Mouse (Mus musculus) lung, postnatal 0 days (tissue): ENCODE results near the gene Trir. TPM values are rescaled to one million over a fixed set of nuclear protein-coding genes. Genes with fewer than 3 reads are reported as not detected.

Experiments used
- ATAC-seq: fragments of 200-750 bp; cut with Nextera tagmentation; 2 replicates; pipeline ENCODE4 v1.8.0; 2017; ENCODE audit warnings: moderate library complexity
- DNase-seq: peaks from one replicate; pipeline ENCODE4 v3.0.0-alpha.2; 2016; ENCODE audit warnings: low spot score
- H3K27ac ChIP-seq: fragments of 300-500 bp; sonication (generic); 2 replicates; pipeline ENCODE4 v1.5.1; 2014; ENCODE audit warnings: antibody characterized with exemption, mild to moderate bottlenecking, low read length, mixed read lengths
- H3K27me3 ChIP-seq: fragments of 300-500 bp; sonication (generic); replicated peaks from 2 replicates; pipeline ENCODE4 v1.6.1; 2014; ENCODE audit warnings: low read length, mixed read lengths; ENCODE audit not compliant: insufficient read depth
- H3K36me3 ChIP-seq: fragments of 300-500 bp; sonication (generic); 2 replicates; pipeline ENCODE4 v1.6.1; 2014; ENCODE audit warnings: low read length, mixed read lengths; ENCODE audit not compliant: insufficient read depth
- H3K4me1 ChIP-seq: fragments of 300-500 bp; sonication (generic); 2 replicates; pipeline ENCODE4 v1.6.1; 2014; ENCODE audit warnings: antibody characterized with exemption, low read depth, low read length, mixed read lengths; ENCODE audit not compliant: insufficient read depth
- H3K4me2 ChIP-seq: fragments of 300-500 bp; sonication (generic); replicated peaks from 2 replicates; pipeline ENCODE4 v1.6.1; 2014; ENCODE audit warnings: low read depth, mild to moderate bottlenecking, low read length, moderate library complexity, mixed read lengths
- H3K4me3 ChIP-seq: fragments of 300-500 bp; sonication (generic); 2 replicates; pipeline ENCODE4 v1.5.1; 2014; ENCODE audit warnings: low read depth, low read length
- H3K9ac ChIP-seq: fragments of 300-500 bp; sonication (generic); replicated peaks from 2 replicates; pipeline ENCODE4 v1.6.1; 2014; ENCODE audit warnings: low read depth, mild to moderate bottlenecking
- H3K9me3 ChIP-seq: fragments of 300-500 bp; sonication (generic); 2 replicates; pipeline ENCODE4 v1.6.1; 2016; ENCODE audit warnings: low read length, mixed read lengths
- CTCF ChIP-seq: IDR thresholded peaks from 2 replicates; pipeline ENCODE4 v1.5.1; 2016; ENCODE audit warnings: antibody characterized with exemption, mild to moderate bottlenecking
- EP300 ChIP-seq: IDR thresholded peaks from 2 replicates; pipeline ENCODE4 v1.6.1; 2016; ENCODE audit warnings: antibody characterized with exemption, mild to moderate bottlenecking, control low read depth
- WGBS: fragments of 180-500 bp; shearing (Covaris S2); extraction: QIAGEN DNeasy Blood & Tissue Kit; methylation state at CpG from one replicate; pipeline ENCODE4 v1.1.7; 2014; 5-methylcytosine and 5-hydroxymethylcytosine counted together
- polyA plus RNA-seq: library from polyadenylated mRNA; unstranded; fragments of >200 nt; fragmentation: Nextera tagmentation; extraction: Ambion mirVana; gene quantifications from 2 replicates; pipeline ENCODE4 v1.2.1, GENCODE M21; 2015

The Trir gene
- polyA plus RNA-seq, 1 experiment from 2014 or later: 126 TPM

DNA sequence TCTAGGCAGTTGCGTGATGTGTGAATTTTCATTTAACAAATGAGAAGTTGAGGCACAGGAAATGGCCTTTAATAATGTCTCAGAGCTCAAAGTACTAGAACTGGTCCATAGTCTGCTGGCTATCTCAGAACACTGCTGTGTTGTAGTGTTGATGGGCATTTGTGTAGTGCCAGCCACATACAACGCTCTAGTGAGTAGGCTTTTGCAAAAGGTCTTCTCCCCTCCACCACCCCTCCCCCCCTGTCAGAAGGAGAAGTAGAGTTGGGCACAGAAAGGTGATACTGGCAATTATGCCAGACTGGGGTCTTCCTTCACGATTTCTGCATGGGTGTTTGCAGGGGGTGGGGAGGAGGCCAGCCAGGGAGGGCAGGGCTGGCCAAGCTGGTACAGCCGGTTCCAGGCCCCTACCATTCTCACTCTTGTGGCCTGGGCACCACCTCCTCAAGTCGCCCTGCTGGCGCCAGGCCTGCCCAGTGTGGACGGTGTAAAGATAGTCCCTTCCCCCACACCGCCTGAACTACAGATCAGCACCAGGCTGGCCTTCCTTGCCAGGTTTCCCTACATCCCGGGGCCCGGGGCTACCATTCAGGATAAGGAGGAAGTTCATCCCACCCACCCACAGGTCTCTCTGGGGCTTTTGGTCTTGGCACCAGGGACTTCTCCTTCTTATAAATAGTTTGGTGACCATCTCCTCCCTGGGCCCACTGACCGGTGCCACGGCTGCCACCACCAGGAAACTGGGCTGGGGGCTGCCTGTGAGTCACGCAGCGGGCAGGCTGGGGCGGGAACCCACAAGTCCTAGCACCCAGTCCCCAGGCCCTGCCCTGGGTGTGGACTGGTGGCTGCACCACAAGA is 44.8 kb upstream of the Trir start:
- WGBS: 57% methylated on average over 15 of the region's 15 CpGs
- Histone ChIP-seq H3K9ac (no peak overlapping the region), H3K27ac (peak overlapping the region; percentile 99), H3K9me3 (no peaks in the 10 kb centered on the region), H3K4me1 (peaks cover 62% of the 10 kb centered on the region), H3K4me3 (no peak overlapping the region), H3K4me2 (peak overlapping the region; percentile 89), H3K27me3 (no peaks in the 10 kb centered on the region), H3K36me3 (no peaks in the 10 kb centered on the region)
- DNase-seq (peak; percentile 72), ATAC-seq (no peak)
- 0 out of 2 replicates have a peak, but pooled peaks have one; percentile 19 for TF ChIP-seq EP300
- no peak for TF ChIP-seq CTCF

DNA sequence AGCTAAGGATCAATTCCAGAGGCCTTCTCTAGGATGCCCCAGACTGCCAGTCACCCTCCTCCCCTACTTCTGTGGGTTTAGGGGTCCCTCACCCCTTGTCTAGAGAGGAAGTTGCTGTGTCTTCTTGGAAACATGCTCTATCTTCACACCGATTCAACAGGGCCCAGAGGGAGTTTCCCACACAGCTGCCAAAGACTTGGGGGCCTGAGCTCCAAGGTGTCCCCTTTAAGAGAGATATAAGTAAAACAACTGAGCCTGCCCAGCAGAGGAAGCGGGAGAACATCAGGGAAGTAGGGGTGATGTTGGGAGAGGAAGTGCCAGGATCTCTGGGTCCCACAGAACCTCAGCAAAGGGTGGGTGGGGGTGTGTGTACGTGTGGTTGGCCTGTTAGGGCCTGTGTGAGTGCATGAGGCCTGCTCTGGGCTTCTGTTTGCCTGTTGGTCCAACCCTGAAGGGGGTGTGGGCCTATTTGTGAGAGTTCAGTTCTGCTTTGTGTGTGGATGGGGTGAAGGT is 44.1 kb upstream of the Trir start:
- no peak for TF ChIP-seq CTCF
- no peak for TF ChIP-seq EP300
- no peak for ATAC-seq

DNA sequence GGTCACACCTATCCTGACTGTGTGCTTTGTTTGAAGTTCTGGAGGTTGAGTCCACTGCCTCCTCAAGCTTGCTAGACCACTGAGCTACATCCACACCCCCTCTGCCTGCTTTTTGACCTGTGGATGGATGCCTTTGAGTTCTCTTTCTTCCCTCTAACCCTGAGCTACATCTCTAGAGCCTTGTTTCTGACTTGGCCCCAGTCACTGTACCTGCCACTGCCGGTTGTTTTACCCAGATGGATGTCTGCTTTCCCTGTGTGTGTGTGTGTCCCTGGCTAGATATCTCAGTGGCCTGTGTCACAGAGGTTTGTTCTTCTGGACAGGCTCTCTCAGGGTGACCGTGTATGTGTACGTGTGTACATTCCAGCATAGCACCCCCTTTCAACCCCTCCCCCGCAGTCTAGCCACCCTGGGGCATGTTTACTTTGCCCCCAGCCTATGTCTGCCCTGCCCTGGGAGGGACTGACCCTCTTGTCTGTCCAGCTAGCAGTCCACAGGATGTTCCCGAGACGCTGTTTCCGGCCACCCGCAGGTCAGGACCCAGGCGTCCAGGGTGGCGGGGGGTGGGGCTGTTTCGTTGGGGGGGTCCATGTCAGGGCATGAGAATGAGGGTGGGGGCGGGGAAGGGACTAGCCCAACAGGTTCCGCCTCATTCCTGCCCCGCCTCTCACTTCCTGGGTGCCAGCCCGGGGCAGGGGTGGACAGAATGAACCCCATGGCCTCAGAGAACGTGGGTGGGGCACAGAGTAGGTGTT is 42.2 kb upstream of the Trir start:
- Histone ChIP-seq H3K36me3 (no peaks in the 10 kb centered on the region), H3K4me1 (peaks cover 60% of the 10 kb centered on the region)
- peak; percentile 40 for ATAC-seq

More for the DNA sequence above, 44.1 kb upstream of the Trir start:
- H3K4me2 ChIP-seq: no peak overlapping the region
- H3K4me3 ChIP-seq: no peak overlapping the region
- peak overlapping the region; percentile 99 for H3K27ac ChIP-seq
- 44% methylated on average over 3 of the region's 3 CpGs for WGBS
- H3K4me1 ChIP-seq: peaks cover 62% of the 10 kb centered on the region
- no peaks in the 10 kb centered on the region for H3K9me3 ChIP-seq
- no peaks in the 10 kb centered on the region for H3K36me3 ChIP-seq
- no peak overlapping the region for H3K9ac ChIP-seq
- DNase-seq: no peak
- no peaks in the 10 kb centered on the region for H3K27me3 ChIP-seq

DNA sequence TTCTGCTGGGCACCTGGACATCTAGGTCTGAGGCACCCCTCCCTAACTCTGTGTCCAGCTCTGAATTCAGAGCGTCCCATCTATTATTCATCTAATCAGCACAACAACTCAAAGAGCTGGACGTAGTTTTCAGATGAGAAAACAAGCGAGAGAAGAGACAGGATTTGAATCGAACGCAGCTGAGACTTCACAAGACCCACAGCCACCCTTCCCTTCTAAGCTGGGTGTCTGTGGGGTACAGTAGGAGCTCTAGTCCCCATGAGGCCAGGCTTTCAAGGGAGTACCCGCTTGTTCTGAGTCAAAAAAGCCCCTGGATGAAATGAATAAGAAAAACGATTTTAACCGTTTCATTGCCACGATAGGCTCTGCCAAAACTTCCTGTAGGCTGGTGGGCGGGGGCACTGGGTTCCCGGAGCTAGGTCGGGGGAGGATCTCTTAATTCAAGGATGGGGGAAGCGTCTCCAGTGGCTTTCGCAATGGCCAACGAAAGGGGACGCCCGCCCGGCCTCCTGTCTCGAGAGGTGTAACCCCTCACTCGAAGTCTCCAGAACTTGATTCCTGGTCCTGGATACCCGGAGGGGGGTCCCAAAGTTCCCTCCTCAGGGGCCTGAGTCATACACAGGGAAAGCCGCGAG is 41.5 kb upstream of the Trir start:
- Histone ChIP-seq H3K9me3 (no peaks in the 10 kb centered on the region), H3K4me3 (peak overlapping the region; percentile 45), H3K4me2 (peak overlapping the region; percentile 91), H3K9ac (peak overlapping the region; percentile 62), H3K27ac (peak overlapping the region; percentile 92), H3K27me3 (no peaks in the 10 kb centered on the region), H3K4me1 (peaks cover 59% of the 10 kb centered on the region), H3K36me3 (no peaks in the 10 kb centered on the region)
- no peak; the same call in 1 of the 2 replicates for ATAC-seq
- DNase-seq: peak; percentile 75
- under 1% methylated on average over 23 of the region's 23 CpGs for WGBS
- no peak for TF ChIP-seq CTCF
- no peak for TF ChIP-seq EP300

More for the DNA sequence above, 42.2 kb upstream of the Trir start:
- 6% methylated on average over 16 of the region's 16 CpGs for WGBS
- H3K4me3 ChIP-seq: peak overlapping the region; percentile 45
- H3K27me3 ChIP-seq: no peaks in the 10 kb centered on the region
- peak overlapping the region; percentile 91 for H3K4me2 ChIP-seq
- DNase-seq: peak; percentile 87
- TF ChIP-seq EP300 (peak; percentile 84), CTCF (no peak)
- peak overlapping the region; percentile 92 for H3K27ac ChIP-seq
- H3K9me3 ChIP-seq: no peaks in the 10 kb centered on the region
- peak overlapping the region; percentile 62; the same call in 1 of the 2 replicates for H3K9ac ChIP-seq

DNA sequence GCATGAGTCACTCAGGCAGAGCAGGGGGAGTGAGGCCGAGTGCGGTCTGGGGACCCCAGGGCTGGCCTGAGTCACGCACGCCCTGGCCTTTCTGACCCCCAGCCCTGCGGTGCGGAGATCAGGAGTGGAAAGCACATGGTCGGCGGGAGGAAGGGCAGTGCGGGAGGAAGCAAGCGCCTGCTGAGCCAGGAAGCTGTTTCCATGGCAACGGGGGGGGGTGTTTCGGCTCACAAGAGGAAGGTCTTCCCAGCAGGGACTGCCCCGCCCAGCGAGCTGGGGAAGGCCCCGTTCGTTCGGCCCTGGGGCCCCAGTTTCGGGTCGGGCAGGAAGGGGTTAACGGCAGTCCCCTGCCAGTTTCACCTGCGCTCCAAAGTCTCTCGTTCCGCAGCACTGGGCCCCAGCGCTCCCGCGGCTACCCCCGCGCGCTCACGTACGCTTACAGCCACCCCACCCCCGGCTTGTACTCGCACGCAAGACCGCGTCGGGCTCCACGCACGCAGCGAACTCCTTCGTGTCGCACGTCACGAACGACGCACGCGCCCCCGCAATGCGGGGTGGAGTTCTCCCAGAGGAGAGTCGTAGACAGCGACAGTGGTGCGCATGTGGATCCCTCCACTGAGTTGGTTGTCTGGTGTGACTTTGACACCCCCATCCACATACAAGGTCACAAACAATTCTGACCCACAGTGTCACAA is 40.8 kb upstream of the Trir start:
- Histone ChIP-seq H3K27me3 (no peaks in the 10 kb centered on the region), H3K36me3 (no peaks in the 10 kb centered on the region), H3K27ac (peak overlapping the region; percentile 92), H3K4me1 (peaks cover 53% of the 10 kb centered on the region), H3K4me2 (peak overlapping the region; percentile 91), H3K9ac (peak overlapping the region; percentile 62), H3K9me3 (no peaks in the 10 kb centered on the region), H3K4me3 (peak overlapping the region; percentile 45)
- TF ChIP-seq CTCF (no peak), EP300 (peak; percentile 6; the same call in 1 of the 2 replicates)
- DNase-seq (peak; percentile 92), ATAC-seq (peak; percentile 30)
- WGBS: under 1% methylated on average over 53 of the region's 53 CpGs
